Mouse (Mus musculus): ENCODE data around the gene Serpina3f.

The Serpina3f gene

GRCm38 (mm10) chr12:104248231-104248630, 33.9 kb downstream of the Serpina3f start:
- no peak for DNase-seq (ENCODE audit: low spot score in 2 of 2)

GRCm38 (mm10) chr12:104261041-104261440, 46.7 kb downstream of the Serpina3f start:
- DNase-seq (ENCODE audit: low spot score in 2 of 2): no peak

- DNase-seq (ENCODE audit: low spot score in 2 of 2): no peak
Observed at GRCm38 (mm10) chr12:104262863-104263262, 48.5 kb downstream of the Serpina3f start, which contains the start of gene Serpina3i. Gene Serpina3i, plus strand, starts transcription at chr12:104263122.

GRCm38 (mm10) chr12:104266374-104266773, 52.0 kb downstream of the Serpina3f start:
- DNase-seq (ENCODE audit: low spot score in 2 of 2): no peak

Data from urinary bladder, adult 18-20 months (tissue).